8 mouse cellular contexts compared by ENCODE assay signal in the genomic region with DNA sequence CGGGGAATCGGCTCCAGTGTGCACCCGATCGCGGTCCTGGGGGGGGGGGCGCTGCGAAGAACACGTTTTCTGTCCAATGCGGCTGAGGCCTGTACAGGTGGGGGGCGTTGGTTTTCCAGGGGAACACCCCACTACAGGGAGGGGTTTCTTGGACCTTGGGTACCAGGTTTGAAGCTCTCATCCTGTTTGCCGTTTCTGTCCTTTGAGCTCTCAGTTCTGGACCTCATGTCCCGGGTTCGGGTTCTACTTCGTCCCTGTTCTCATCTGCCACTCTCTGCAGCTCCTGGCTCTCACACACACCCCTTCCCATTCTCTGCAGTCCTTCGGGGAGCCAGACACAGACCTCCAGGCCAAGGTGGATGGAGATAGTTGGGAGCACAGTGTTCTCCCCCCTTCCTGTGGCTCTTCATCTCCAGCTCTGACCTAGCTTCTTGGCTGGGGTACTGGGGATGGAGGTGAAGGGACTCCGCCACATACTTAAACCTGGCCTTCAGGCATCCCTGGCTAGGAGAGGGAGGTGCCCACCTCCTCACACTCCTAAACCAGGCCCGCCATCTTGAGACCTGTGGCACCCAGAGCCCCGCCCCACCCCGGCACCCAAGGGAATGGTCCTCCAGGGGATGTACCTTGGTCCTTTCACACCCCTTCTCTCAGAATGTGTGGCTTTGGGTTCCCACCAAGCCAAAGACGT. TPM values are rescaled to one million over a fixed set of nuclear protein-coding genes. Genes with fewer than 3 reads are reported as not detected.
DNase-seq lines count a peak whose midpoint lies in the region; ATAC-seq lines count a peak whose summit lies in the region.

No protein-coding gene starts in this region.

- peak overlapping the region; percentile 92 for H3K4me2 ChIP-seq in embryonic facial prominence, embryonic 14.5 days (ENCODE audit: low read depth, low read length)
- peak overlapping the region; percentile 91 for H3K4me2 ChIP-seq in neural tube, embryonic 14.5 days (ENCODE audit: low read depth, low read length)

- H3K27me3 ChIP-seq in embryonic facial prominence, embryonic 14.5 days (replicated peaks; ENCODE audit: control insufficient read depth, insufficient read depth, low read length) = no peaks in the 10 kb centered on the region
- no peaks in the 10 kb centered on the region for H3K27me3 ChIP-seq in neural tube, embryonic 14.5 days (ENCODE audit: control insufficient read depth, insufficient read depth, low read length)

- DNase-seq in cerebellum, adult 8-10 months = peak; percentile 57
- DNase-seq in 3T3-L1 (ENCODE audit: low read depth, low spot score) = peak; percentile 57
- DNase-seq in embryonic facial prominence, embryonic 14.5 days (ENCODE audit: low spot score) = peak; percentile 63
- peak; percentile 41 for DNase-seq in kidney, postnatal 10 days
- no peak for DNase-seq in urinary bladder, adult 18-20 months (ENCODE audit: low spot score in 2 of 2)

- H3K9me3 ChIP-seq in embryonic facial prominence, embryonic 14.5 days (ENCODE audit: control insufficient read depth, low read length) = no peaks in the 10 kb centered on the region
- H3K9me3 ChIP-seq in neural tube, embryonic 14.5 days (ENCODE audit: control insufficient read depth, low read length) = no peaks in the 10 kb centered on the region

- H3K36me3 ChIP-seq in embryonic facial prominence, embryonic 14.5 days (ENCODE audit: control insufficient read depth, insufficient read depth, low read length) = no peaks in the 10 kb centered on the region
- H3K36me3 ChIP-seq in neural tube, embryonic 14.5 days (ENCODE audit: control insufficient read depth, insufficient read depth, low read length) = 0 out of 2 replicates have a peak, but pooled peaks cover 3% of the 10 kb centered on the region

- H3K4me3 ChIP-seq in embryonic facial prominence, embryonic 14.5 days (ENCODE audit: low read depth, low read length) = peak overlapping the region; percentile 74
- H3K4me3 ChIP-seq in neural tube, embryonic 14.5 days (ENCODE audit: low read depth, low read length) = peak overlapping the region; percentile 66

- 0% methylated on average over 10 of the region's 20 CpGs for WGBS in embryonic facial prominence, embryonic 14.5 days
- 1% methylated on average over 20 of the region's 20 CpGs for WGBS in neural tube, embryonic 14.5 days

- peak overlapping the region; percentile 89 for H3K27ac ChIP-seq in embryonic facial prominence, embryonic 14.5 days (replicated peaks; ENCODE audit: low read depth, low read length)
- peak overlapping the region; percentile 92 for H3K27ac ChIP-seq in neural tube, embryonic 14.5 days (ENCODE audit: low read depth, low read length)

- no peak for ATAC-seq in cerebellum, adult (ENCODE audit: insufficient number of reproducible peaks, low FRiP score, low TSS enrichment)
- ATAC-seq in embryonic facial prominence, embryonic 14.5 days (ENCODE audit: low read depth) = 0 out of 2 replicates have a peak, but pooled peaks have one; percentile 1
- ATAC-seq in neural tube, embryonic 14.5 days (ENCODE audit: low read depth) = peak; percentile 10; the same call in 1 of the 2 replicates
- ATAC-seq in CD4-positive, CD25-positive, alpha-beta regulatory T cell, adult 4 months = no peak

- peaks cover 71% of the 10 kb centered on the region for H3K4me1 ChIP-seq in embryonic facial prominence, embryonic 14.5 days (ENCODE audit: control insufficient read depth, insufficient read depth, low read length)
- peaks cover 42% of the 10 kb centered on the region for H3K4me1 ChIP-seq in neural tube, embryonic 14.5 days (ENCODE audit: control insufficient read depth, insufficient read depth, low read length)

- peak overlapping the region; percentile 86 for H3K9ac ChIP-seq in embryonic facial prominence, embryonic 14.5 days (ENCODE audit: low read depth, low read length)
- peak overlapping the region; percentile 92 for H3K9ac ChIP-seq in neural tube, embryonic 14.5 days (replicated peaks; ENCODE audit: low read depth, low read length)

RNA-seq across cellular contexts. Expression of a gene that starts 1.1 kb away (rescaled TPM):
- 90.2 and 101 TPM in 2 replicates for polyA plus RNA-seq in embryonic facial prominence, embryonic 14.5 days (2014; fragmentation: Nextera tagmentation; extraction: Ambion mirVana)
- polyA plus RNA-seq in neural tube, embryonic 14.5 days (2014; fragmentation: Nextera tagmentation; extraction: Ambion mirVana) = 166 and 182 TPM in 2 replicates
- 1 to 10 TPM; 2.9 to 3.1 TPM for polyA plus RNA-seq in CD4-positive, CD25-positive, alpha-beta regulatory T cell, adult 4 months (2017; shearing (Covaris generic))

RNA-seq across cellular contexts. Expression of a gene that starts 6.7 kb away (rescaled TPM):
- 60.9 and 66.1 TPM in 2 replicates for polyA plus RNA-seq in embryonic facial prominence, embryonic 14.5 days (2014; fragmentation: Nextera tagmentation; extraction: Ambion mirVana)
- 59.5 and 66.9 TPM in 2 replicates for polyA plus RNA-seq in neural tube, embryonic 14.5 days (2014; fragmentation: Nextera tagmentation; extraction: Ambion mirVana)
- 10 to 100 TPM; 10.5 to 24.2 TPM for polyA plus RNA-seq in CD4-positive, CD25-positive, alpha-beta regulatory T cell, adult 4 months (2017; shearing (Covaris generic))

RNA-seq across cellular contexts. Expression of a gene that starts 7.0 kb away (rescaled TPM):
- 21.5 and 30.3 TPM in 2 replicates for polyA plus RNA-seq in embryonic facial prominence, embryonic 14.5 days (2014; fragmentation: Nextera tagmentation; extraction: Ambion mirVana)
- polyA plus RNA-seq in neural tube, embryonic 14.5 days (2014; fragmentation: Nextera tagmentation; extraction: Ambion mirVana) = 8.6 TPM in 2 replicates
- polyA plus RNA-seq in CD4-positive, CD25-positive, alpha-beta regulatory T cell, adult 4 months (2017; shearing (Covaris generic)) = 10 to 100 TPM; 19.4 to 21.2 TPM

RNA-seq across cellular contexts. Expression of a gene that starts 11.5 kb away (rescaled TPM):
- 0.36 and 0.60 TPM in 2 replicates for polyA plus RNA-seq in embryonic facial prominence, embryonic 14.5 days (2014; fragmentation: Nextera tagmentation; extraction: Ambion mirVana)
- 1.5 and 1.7 TPM in 2 replicates for polyA plus RNA-seq in neural tube, embryonic 14.5 days (2014; fragmentation: Nextera tagmentation; extraction: Ambion mirVana)
- not detected for polyA plus RNA-seq in CD4-positive, CD25-positive, alpha-beta regulatory T cell, adult 4 months (2017; shearing (Covaris generic))

RNA-seq across cellular contexts. Expression of a gene that starts 16.1 kb away (rescaled TPM):
- 37.9 and 45.1 TPM in 2 replicates for polyA plus RNA-seq in embryonic facial prominence, embryonic 14.5 days (2014; fragmentation: Nextera tagmentation; extraction: Ambion mirVana)
- 20.3 and 22.5 TPM in 2 replicates for polyA plus RNA-seq in neural tube, embryonic 14.5 days (2014; fragmentation: Nextera tagmentation; extraction: Ambion mirVana)
- polyA plus RNA-seq in CD4-positive, CD25-positive, alpha-beta regulatory T cell, adult 4 months (2017; shearing (Covaris generic)) = 10 to 100 TPM; 11.6 to 12.2 TPM

Comparison
In these comparisons a context has a peak if more than half of its experiments do, and no peak if none do; other contexts are left out.
1. DNase-seq: peak in cerebellum, adult 8-10 months (single experiment), 3T3-L1 (single experiment), embryonic facial prominence, embryonic 14.5 days (single experiment) and kidney, postnatal 10 days (single experiment); none in urinary bladder, adult 18-20 months (0 of 2).
2. ATAC-seq: peak in embryonic facial prominence, embryonic 14.5 days (single experiment) and neural tube, embryonic 14.5 days (single experiment); none in cerebellum, adult (single experiment) and CD4-positive, CD25-positive, alpha-beta regulatory T cell, adult 4 months (single experiment).
3. RNA of a gene that starts 1.1 kb away (polyA plus RNA-seq): 166 to 182 TPM in neural tube, embryonic 14.5 days and 90.2 to 101 TPM in embryonic facial prominence, embryonic 14.5 days; 2.9 to 3.1 TPM in CD4-positive, CD25-positive, alpha-beta regulatory T cell, adult 4 months; every median in the first group is over 10 times any median in the second.